Comparison of ENCODE assay signal across 8 mouse cellular contexts in the genomic region with DNA sequence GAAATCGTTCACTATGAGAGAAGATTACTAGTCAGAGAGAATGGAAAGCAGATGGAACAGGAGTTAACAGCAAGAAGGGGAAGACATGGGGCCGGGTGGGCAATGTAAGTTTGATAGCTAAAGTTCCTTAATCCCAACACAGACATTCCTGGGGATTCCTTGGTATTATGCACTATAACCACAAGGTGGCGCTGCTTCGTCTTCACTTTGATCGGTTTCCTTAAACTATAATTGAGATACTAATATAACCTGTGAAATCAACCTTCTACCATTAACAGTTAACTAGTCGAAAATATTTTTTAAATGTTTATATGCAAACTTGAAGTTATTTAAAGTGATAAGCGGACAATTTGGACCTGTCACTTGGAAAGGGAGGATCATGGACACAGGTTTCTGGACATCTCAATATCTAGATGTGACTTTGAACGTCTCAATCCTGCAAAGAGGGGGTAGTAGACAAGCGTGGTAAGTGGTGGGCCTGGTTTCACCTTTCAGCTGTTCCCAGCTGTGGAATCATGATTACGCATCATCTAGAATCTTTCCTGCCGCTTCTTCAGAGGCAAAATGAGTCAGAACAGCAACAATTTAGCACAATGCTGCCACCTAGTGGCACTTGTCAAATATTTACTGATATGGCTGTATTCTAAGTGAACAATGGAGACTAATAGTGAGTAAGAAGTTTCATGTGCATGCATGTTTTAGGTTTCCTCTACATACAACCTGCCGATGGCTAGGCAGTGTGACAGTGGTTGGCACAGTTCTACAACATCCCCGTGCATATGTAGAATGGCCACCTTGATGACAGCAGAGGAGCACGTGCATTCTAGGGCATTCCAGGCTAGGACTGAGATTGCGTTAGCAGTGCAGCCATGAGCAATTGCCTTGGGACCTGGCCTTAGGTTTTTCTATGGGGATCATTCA. TPM values are rescaled to one million over a fixed set of nuclear protein-coding genes. Genes with fewer than 3 reads are reported as not detected.
DNase-seq lines count a peak whose midpoint lies in the region; ATAC-seq and TF ChIP-seq lines count a peak whose summit lies in the region.

No protein-coding gene starts in this region.

- H3K36me3 ChIP-seq in CH12.LX (replicated peaks in 1 of 2; ENCODE audit: control insufficient read depth in 1 of 2, insufficient read depth in 1 of 2, low read length in 1 of 2) = no peaks in the 10 kb centered on the region
- H3K36me3 ChIP-seq in heart, embryonic 15.5 days = no peaks in the 10 kb centered on the region
- H3K36me3 ChIP-seq in liver, embryonic 13.5 days = no peaks in the 10 kb centered on the region
- no peaks in the 10 kb centered on the region for H3K36me3 ChIP-seq in stomach, embryonic 15.5 days

- H3K27me3 ChIP-seq in CH12.LX (replicated peaks) = peaks cover 13% of the 10 kb centered on the region
- H3K27me3 ChIP-seq in heart, embryonic 15.5 days = peaks cover 4% of the 10 kb centered on the region; the same call in 1 of the 2 replicates
- no peaks in the 10 kb centered on the region for H3K27me3 ChIP-seq in liver, embryonic 13.5 days
- H3K27me3 ChIP-seq in stomach, embryonic 15.5 days (replicated peaks) = no peaks in the 10 kb centered on the region

- 16% methylated on average over 15 of the region's 15 CpGs for WGBS in heart, embryonic 15.5 days
- 14% methylated on average over 15 of the region's 15 CpGs for WGBS in liver, embryonic 13.5 days (ENCODE audit: insufficient replicate concordance)
- 17% methylated on average over 15 of the region's 15 CpGs for WGBS in stomach, embryonic 15.5 days

- DNase-seq in CH12.LX (ENCODE audit: extremely low read depth) = peak; percentile 94
- peak; percentile 68 for DNase-seq in c-Kit-negative CD71-positive TER-119-positive erythroid progenitor cells, embryonic 14.5 days (ENCODE audit: low read depth, low spot score)
- peak; percentile 42 for DNase-seq in fibroblast of lung, adult 2 months (ENCODE audit: low read depth)
- DNase-seq in kidney, postnatal 25 days = peak; percentile 53 to 79
- DNase-seq in liver, embryonic 13.5 days = peak; percentile 55
- peak; percentile 63 to 75 for DNase-seq in natural killer cell, adult 2 months (ENCODE audit: low spot score in 2 of 2)

- ATAC-seq in heart, embryonic 15.5 days (replicated peaks; ENCODE audit: insufficient number of reproducible peaks, insufficient read depth, low FRiP score, low read depth) = 0 out of 2 replicates have a peak, but pooled peaks have one; percentile 39
- ATAC-seq in liver, embryonic 13.5 days (ENCODE audit: low read depth) = peak; percentile 48; the same call in 1 of the 2 replicates
- ATAC-seq in stomach, embryonic 15.5 days (ENCODE audit: insufficient read depth, low FRiP score, low read depth) = peak; percentile 47; the same call in 1 of the 2 replicates

- peaks cover 2 to 3% of the 10 kb centered on the region in 2 experiments; a peak in 2 of 4 replicates for H3K4me1 ChIP-seq in CH12.LX (ENCODE audit: control insufficient read depth in 1 of 2, insufficient read depth in 2 of 2)
- no peaks in the 10 kb centered on the region for H3K4me1 ChIP-seq in heart, embryonic 15.5 days (replicated peaks)
- 0 out of 2 replicates have a peak, but pooled peaks cover 2% of the 10 kb centered on the region for H3K4me1 ChIP-seq in liver, embryonic 13.5 days (replicated peaks)
- no peaks in the 10 kb centered on the region for H3K4me1 ChIP-seq in stomach, embryonic 15.5 days

- no peaks in the 10 kb centered on the region for H3K9me3 ChIP-seq in CH12.LX (replicated peaks; ENCODE audit: low read length)
- H3K9me3 ChIP-seq in heart, embryonic 15.5 days (replicated peaks) = no peaks in the 10 kb centered on the region
- H3K9me3 ChIP-seq in liver, embryonic 13.5 days (replicated peaks) = no peaks in the 10 kb centered on the region
- no peaks in the 10 kb centered on the region for H3K9me3 ChIP-seq in stomach, embryonic 15.5 days

- peak overlapping the region; percentile 45 to 47 (median 46) for H3K4me3 ChIP-seq in CH12.LX (replicated peaks in 1 of 3; ENCODE audit: low read depth in 2 of 3, low read length in 2 of 3, poor library complexity in 1 of 3)
- peak overlapping the region; percentile 43 for H3K4me3 ChIP-seq in heart, embryonic 15.5 days
- peak overlapping the region; percentile 30; the same call in 1 of the 2 replicates for H3K4me3 ChIP-seq in liver, embryonic 13.5 days (replicated peaks)
- peak overlapping the region; percentile 30 for H3K4me3 ChIP-seq in stomach, embryonic 15.5 days (replicated peaks)

- H3K27ac ChIP-seq in CH12.LX (ENCODE audit: insufficient read depth, low read depth) = no peak overlapping the region
- H3K27ac ChIP-seq in heart, embryonic 15.5 days = no peak overlapping the region
- H3K27ac ChIP-seq in liver, embryonic 13.5 days = no peak overlapping the region
- no peak overlapping the region for H3K27ac ChIP-seq in stomach, embryonic 15.5 days

- no peaks in the 10 kb centered on the region for H3K79me2 ChIP-seq in CH12.LX (replicated peaks; ENCODE audit: control insufficient read depth, extremely low read depth, insufficient read depth, poor library complexity, severe bottlenecking)

- peak; percentile 41 to 78 for TF ChIP-seq CTCF in CH12.LX (conservative IDR thresholded peaks at IDR 0.05 in 1 of 2, IDR thresholded peaks at IDR 0.05 in 1 of 2; ENCODE audit: low read depth in 2 of 2, low read length in 2 of 2)

- dilution Hi-C loops in CH12.LX (cut with MboI; ENCODE audit: extremely low pct_ligation_motif_present, extremely low pct_unique_long_range_greater_than_20kb, low sequenced_read_pairs) = no loop called here

- TF ChIP-seq POLR2A in CH12.LX (IDR thresholded peaks at IDR 0.05; ENCODE audit: low read depth, low read length) = no peak

- in situ Hi-C loops in CH12.LX (cut with MboI; ENCODE audit: low pct_ligation_motif_present, low pct_unique_long_range_greater_than_20kb, low sequenced_read_pairs) = no loop called here

- H3K9ac ChIP-seq in CH12.LX (ENCODE audit: insufficient read depth, low read depth) = no peak overlapping the region
- H3K9ac ChIP-seq in heart, embryonic 15.5 days = no peak overlapping the region
- H3K9ac ChIP-seq in liver, embryonic 13.5 days = no peak overlapping the region
- H3K9ac ChIP-seq in stomach, embryonic 15.5 days = no peak overlapping the region

- peak overlapping the region; percentile 96 for H3K4me2 ChIP-seq in CH12.LX (ENCODE audit: insufficient read depth, low read depth, poor library complexity, severe bottlenecking)
- peak overlapping the region; percentile 72 for H3K4me2 ChIP-seq in heart, embryonic 15.5 days
- peak overlapping the region; percentile 60 for H3K4me2 ChIP-seq in liver, embryonic 13.5 days
- peak overlapping the region; percentile 52 for H3K4me2 ChIP-seq in stomach, embryonic 15.5 days

- TF ChIP-seq RAD21 in CH12.LX (IDR thresholded peaks at IDR 0.05; ENCODE audit: low read depth, low read length) = peak; percentile 65

- no peak for TF ChIP-seq EP300 in CH12.LX (IDR thresholded peaks at IDR 0.05; ENCODE audit: low read length)

TF ChIP-seq in CH12.LX, 34 proteins besides CTCF, POLR2A, EP300 and RAD21:
- TF ChIP-seq BHLHE40 (IDR thresholded peaks at IDR 0.05; ENCODE audit: low read depth, low read length) (peak; percentile 5; the same call in 1 of the 2 replicates), JUND (conservative IDR thresholded peaks at IDR 0.05; ENCODE audit: low read depth, low read length) (0 out of 2 replicates have a peak, but pooled peaks have one; percentile 36), JUN (IDR thresholded peaks at IDR 0.05; ENCODE audit: insufficient read depth, low read depth, low read length) (peak; percentile 15; the same call in 1 of the 2 replicates), SMC3 (IDR thresholded peaks at IDR 0.05; ENCODE audit: low read depth, low read length) (peak; percentile 60), ZMIZ1 (IDR thresholded peaks at IDR 0.05; ENCODE audit: low read depth, low read length) (no peak), TCF12 (IDR thresholded peaks at IDR 0.05; ENCODE audit: low read depth, low read length) (no peak)

RNA-seq across cellular contexts. Expression of gene Cstl1, which starts 2.0 kb away (rescaled TPM):
- total RNA-seq in CH12.LX (2012; rRNA removed) (not detected in 2 replicates), CH12.LX (2014; rRNA removed) (not detected in 2 replicates)
- not detected in 2 replicates for polyA plus RNA-seq in CH12.LX (2012; ENCODE audit: insufficient read length, low read depth)
- polyA plus RNA-seq in heart, embryonic 15.5 days (2015; fragmentation: Nextera tagmentation; extraction: Ambion mirVana) = not detected in 2 replicates
- not detected in 2 replicates for polyA plus RNA-seq in liver, embryonic 13.5 days (2015; fragmentation: Nextera tagmentation; extraction: Ambion mirVana)
- not detected in 2 replicates for polyA plus RNA-seq in stomach, embryonic 15.5 days (2015; fragmentation: Nextera tagmentation; extraction: Ambion mirVana)

RNA-seq across cellular contexts. Expression of gene Cst11, which starts 19.1 kb away (rescaled TPM):
- total RNA-seq in CH12.LX (2012; rRNA removed) = not detected in 2 replicates
- not detected in 2 replicates for total RNA-seq in CH12.LX (2014; rRNA removed)
- not detected in 2 replicates for polyA plus RNA-seq in CH12.LX (2012; ENCODE audit: insufficient read length, low read depth)
- not detected in 2 replicates for polyA plus RNA-seq in heart, embryonic 15.5 days (2015; fragmentation: Nextera tagmentation; extraction: Ambion mirVana)
- polyA plus RNA-seq in liver, embryonic 13.5 days (2015; fragmentation: Nextera tagmentation; extraction: Ambion mirVana) = not detected in 2 replicates
- not detected in 2 replicates for polyA plus RNA-seq in stomach, embryonic 15.5 days (2015; fragmentation: Nextera tagmentation; extraction: Ambion mirVana)

RNA-seq across cellular contexts. Expression of gene Napb, which starts 19.9 kb away (rescaled TPM):
- total RNA-seq in CH12.LX (2012; rRNA removed) (0.98 and 2.3 TPM in 2 replicates), CH12.LX (2014; rRNA removed) (2.4 and 2.6 TPM in 2 replicates)
- 1.5 and 1.6 TPM in 2 replicates for polyA plus RNA-seq in CH12.LX (2012; ENCODE audit: insufficient read length, low read depth)
- polyA plus RNA-seq in heart, embryonic 15.5 days (2015; fragmentation: Nextera tagmentation; extraction: Ambion mirVana) = 2.5 and 3.3 TPM in 2 replicates
- polyA plus RNA-seq in liver, embryonic 13.5 days (2015; fragmentation: Nextera tagmentation; extraction: Ambion mirVana) = 0.36 and 0.39 TPM in 2 replicates
- polyA plus RNA-seq in stomach, embryonic 15.5 days (2015; fragmentation: Nextera tagmentation; extraction: Ambion mirVana) = 4.5 and 4.9 TPM in 2 replicates

RNA-seq across cellular contexts. Expression of gene 8030411F24Rik, which starts 29.7 kb away (rescaled TPM):
- not detected in 2 replicates for total RNA-seq in CH12.LX (2012; rRNA removed)
- not detected in 2 replicates for total RNA-seq in CH12.LX (2014; rRNA removed)
- polyA plus RNA-seq in CH12.LX (2012; ENCODE audit: insufficient read length, low read depth) = not detected in 2 replicates
- not detected in 2 replicates for polyA plus RNA-seq in heart, embryonic 15.5 days (2015; fragmentation: Nextera tagmentation; extraction: Ambion mirVana)
- polyA plus RNA-seq in liver, embryonic 13.5 days (2015; fragmentation: Nextera tagmentation; extraction: Ambion mirVana) = not detected in 2 replicates
- not detected in 2 replicates for polyA plus RNA-seq in stomach, embryonic 15.5 days (2015; fragmentation: Nextera tagmentation; extraction: Ambion mirVana)

RNA-seq across cellular contexts. Expression of gene Cst12, which starts 37.0 kb away (rescaled TPM):
- total RNA-seq in CH12.LX (2012; rRNA removed) (not detected in 2 replicates), CH12.LX (2014; rRNA removed) (not detected in 2 replicates)
- polyA plus RNA-seq in CH12.LX (2012; ENCODE audit: insufficient read length, low read depth) = not detected in 2 replicates
- polyA plus RNA-seq in heart, embryonic 15.5 days (2015; fragmentation: Nextera tagmentation; extraction: Ambion mirVana) = not detected in 2 replicates
- polyA plus RNA-seq in liver, embryonic 13.5 days (2015; fragmentation: Nextera tagmentation; extraction: Ambion mirVana) = not detected in 2 replicates
- not detected in 2 replicates for polyA plus RNA-seq in stomach, embryonic 15.5 days (2015; fragmentation: Nextera tagmentation; extraction: Ambion mirVana)

Comparison
In these comparisons a context has a peak if more than half of its experiments do, and no peak if none do; other contexts are left out.
1. DNase-seq: peak in every context shown above with its lines; median percentile 94 in CH12.LX; 69 in natural killer cell, adult 2 months; 68 in c-Kit-negative CD71-positive TER-119-positive erythroid progenitor cells, embryonic 14.5 days; 66 in kidney, postnatal 25 days; 55 in liver, embryonic 13.5 days; 42 in fibroblast of lung, adult 2 months.